Mouse (Mus musculus): ENCODE measurements at regions not wholly inside any gene's neighbourhood (a gene's known extent, or its start where the extent isn't known, plus 50 kb on each side); places are given as distances from the start of the nearest gene placed in this dataset.

GRCm38 (mm10) chr2:61020791-61021190 lies 57.8 kb upstream of the Rbms1 start:
- Histone ChIP-seq H3K27me3 (ENCODE audit: control insufficient read depth, insufficient read depth, low read length, poor library complexity, severe bottlenecking) (no peaks in the 10 kb centered on the region), H3K36me3 (ENCODE audit: control insufficient read depth, insufficient read depth, low read length, poor library complexity, severe bottlenecking) (no peaks in the 10 kb centered on the region)
- DNase-seq (ENCODE audit: low read depth, low spot score): no peak

GRCm38 (mm10) chr2:61013006-61013405 lies 50.0 kb upstream of the Rbms1 start:
- no peak for DNase-seq (ENCODE audit: low read depth, low spot score)
- Histone ChIP-seq H3K36me3 (ENCODE audit: control insufficient read depth, insufficient read depth, low read length, poor library complexity, severe bottlenecking) (no peaks in the 10 kb centered on the region), H3K27me3 (ENCODE audit: control insufficient read depth, insufficient read depth, low read length, poor library complexity, severe bottlenecking) (no peaks in the 10 kb centered on the region)

All from splenic B cell, adult 2 months (primary cell).